Mouse (Mus musculus): ENCODE measurements at regions not wholly inside any gene's neighbourhood (a gene's known extent, or its start where the extent isn't known, plus 50 kb on each side); places are given as distances from the start of the nearest gene placed in this dataset.

GRCm38 (mm10) chr6:117110291-117110690, 58.0 kb upstream of the Cxcl12 start:
- intact Hi-C loops (cut with DNase I), result no loop called here

DNA sequence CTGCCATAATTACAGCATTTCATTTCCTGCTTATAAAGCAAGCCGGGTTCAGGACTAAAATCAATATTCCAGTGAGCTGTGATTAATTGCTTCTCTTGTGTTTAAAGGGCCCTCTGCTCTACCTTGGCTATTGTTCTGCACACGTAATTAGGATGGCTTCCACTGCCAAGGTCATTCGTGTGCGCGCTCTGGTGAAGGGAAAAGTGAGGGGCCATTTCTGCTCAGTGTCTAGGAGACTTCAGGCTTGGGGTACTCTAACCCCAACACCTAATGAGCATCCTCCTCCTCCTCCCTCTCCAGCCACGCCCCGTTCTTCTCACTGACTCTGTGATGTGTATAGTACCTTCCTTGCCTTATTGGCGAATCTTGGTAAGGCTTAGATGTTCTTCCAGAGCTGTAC, 53.5 kb upstream of the Cxcl12 start:
- intact Hi-C loops (cut with DNase I), result no loop called here

GRCm38 (mm10) chr6:117118081-117118480, 50.3 kb upstream of the Cxcl12 start:
- intact Hi-C loops (cut with DNase I), result no loop called here
